Mouse (Mus musculus) A20 (cell line): ENCODE data around the gene Higd1c.
"Not testable (repeated sequence)": the region's sequence is repeated elsewhere in the genome, so short reads cannot be mapped to it uniquely, and the experiment has no call there.

Experiments used
- DNase-seq: peaks from one replicate; pipeline ENCODE4 v3.0.0-alpha.2; 2011; ENCODE audit warnings: low read depth, low spot score

The Higd1c gene

GRCm38 (mm10) chr15:100355876-100356275 lies 8.5 kb upstream of the Higd1c start:
- no peak for DNase-seq

GRCm38 (mm10) chr15:100365967-100366366 lies 1.6 kb downstream of the Higd1c start:
- not testable (repeated sequence) for DNase-seq

- no peak for DNase-seq
These were observed 2.8 kb downstream of the Higd1c start for GRCm38 (mm10) chr15:100367119-100367518.

- DNase-seq: peak; percentile 69
These were observed 10.7 kb downstream of the Higd1c start for GRCm38 (mm10) chr15:100375066-100375465.

- not testable (repeated sequence) for DNase-seq
These were observed 13.6 kb downstream of the Higd1c start for GRCm38 (mm10) chr15:100377847-100378505.

- DNase-seq: no peak
These were observed 15.3 kb downstream of the Higd1c start for GRCm38 (mm10) chr15:100379658-100380057.

- DNase-seq: no peak
These were observed 15.8 kb downstream of the Higd1c start for GRCm38 (mm10) chr15:100380104-100380503.

GRCm38 (mm10) chr15:100385705-100386104 lies 21.4 kb downstream of the Higd1c start:
- no peak for DNase-seq

GRCm38 (mm10) chr15:100387544-100388223 lies 23.3 kb downstream of the Higd1c start:
- no peak for DNase-seq

- DNase-seq: peak; percentile 53
These were observed 24.0 kb downstream of the Higd1c start for GRCm38 (mm10) chr15:100388224-100388835.

GRCm38 (mm10) chr15:100388886-100389285 lies 24.5 kb downstream of the Higd1c start:
- no peak for DNase-seq

GRCm38 (mm10) chr15:100391066-100391465 lies 26.7 kb downstream of the Higd1c start:
- DNase-seq: no peak

- DNase-seq: no peak
These were observed 27.3 kb downstream of the Higd1c start for GRCm38 (mm10) chr15:100391599-100391998.

- no peak for DNase-seq
These were observed 28.7 kb downstream of the Higd1c start for GRCm38 (mm10) chr15:100393016-100393415.

- DNase-seq: no peak
These were observed 31.2 kb downstream of the Higd1c start for GRCm38 (mm10) chr15:100395561-100395960.

- DNase-seq: no peak
These were observed 36.4 kb downstream of the Higd1c start for GRCm38 (mm10) chr15:100400592-100401250.

GRCm38 (mm10) chr15:100401811-100402210 lies 37.5 kb downstream of the Higd1c start:
- no peak for DNase-seq

- DNase-seq: no peak
These were observed 38.0 kb downstream of the Higd1c start for GRCm38 (mm10) chr15:100402347-100402746.

- DNase-seq: no peak
These were observed 38.5 kb downstream of the Higd1c start for GRCm38 (mm10) chr15:100402798-100403197.

GRCm38 (mm10) chr15:100403318-100404000 lies 39.1 kb downstream of the Higd1c start:
- no peak for DNase-seq

- no peak for DNase-seq
These were observed 41.7 kb downstream of the Higd1c start for GRCm38 (mm10) chr15:100406088-100406487.
